Mouse (Mus musculus): ENCODE measurements around the gene Nfkbiz.

- TF ChIP-seq CTCF (IDR thresholded peaks at IDR 0.05; ENCODE audit: low read depth, low read length) (no peak), POLR2A (IDR thresholded peaks at IDR 0.05; ENCODE audit: extremely low read depth, insufficient read depth, low read length) (no peak)
Measured at GRCm38 (mm10) chr16:55790326-55790725, 48.4 kb downstream of the Nfkbiz start.

Data from liver, adult 2 months (tissue).